Mouse (Mus musculus): ENCODE measurements at regions not wholly inside any gene's neighbourhood (a gene's known extent, or its start where the extent isn't known, plus 50 kb on each side); places are given as distances from the start of the nearest gene placed in this dataset.

- Histone ChIP-seq H3K9ac (ENCODE audit: low read length) (no peak overlapping the region), H3K4me2 (ENCODE audit: low read depth, severe bottlenecking) (no peak overlapping the region), H3K4me3 (ENCODE audit: low read depth, low read length) (no peak overlapping the region), H3K4me1 (ENCODE audit: control insufficient read depth, insufficient read depth, low read length) (no peaks in the 10 kb centered on the region), H3K27me3 (ENCODE audit: control insufficient read depth, insufficient read depth, low read length) (no peaks in the 10 kb centered on the region), H3K9me3 (ENCODE audit: control insufficient read depth, low read length) (no peaks in the 10 kb centered on the region), H3K27ac (replicated peaks; ENCODE audit: low read depth, low read length) (no peak overlapping the region), H3K36me3 (ENCODE audit: control insufficient read depth, insufficient read depth, low read length) (no peaks in the 10 kb centered on the region)
- ATAC-seq (ENCODE audit: insufficient number of reproducible peaks, low FRiP score, low TSS enrichment, low read depth): no peak
- 89% methylated on average over 2 of the region's 2 CpGs for WGBS
- no peak for DNase-seq (ENCODE audit: low spot score)
Observed at GRCm38 (mm10) chr11:86430287-86430686, 54.2 kb upstream of the Rnft1 start.

GRCm38 (mm10) chr11:86431550-86431949 is 52.9 kb upstream of the Rnft1 start:
- Histone ChIP-seq H3K36me3 (ENCODE audit: control insufficient read depth, insufficient read depth, low read length) (no peaks in the 10 kb centered on the region), H3K9me3 (ENCODE audit: control insufficient read depth, low read length) (no peaks in the 10 kb centered on the region), H3K27me3 (ENCODE audit: control insufficient read depth, insufficient read depth, low read length) (no peaks in the 10 kb centered on the region), H3K4me1 (ENCODE audit: control insufficient read depth, insufficient read depth, low read length) (no peaks in the 10 kb centered on the region), H3K4me2 (ENCODE audit: low read depth, severe bottlenecking) (no peak overlapping the region), H3K27ac (replicated peaks; ENCODE audit: low read depth, low read length) (no peak overlapping the region), H3K4me3 (ENCODE audit: low read depth, low read length) (no peak overlapping the region), H3K9ac (ENCODE audit: low read length) (no peak overlapping the region)
- DNase-seq (ENCODE audit: low spot score): no peak
- WGBS: 83% methylated on average over 5 of the region's 5 CpGs
- no peak for ATAC-seq (ENCODE audit: insufficient number of reproducible peaks, low FRiP score, low TSS enrichment, low read depth)

GRCm38 (mm10) chr11:86434106-86434505 is 50.4 kb upstream of the Rnft1 start:
- Histone ChIP-seq H3K4me1 (ENCODE audit: control insufficient read depth, insufficient read depth, low read length) (no peaks in the 10 kb centered on the region), H3K27me3 (ENCODE audit: control insufficient read depth, insufficient read depth, low read length) (no peaks in the 10 kb centered on the region), H3K4me3 (ENCODE audit: low read depth, low read length) (no peak overlapping the region), H3K9ac (ENCODE audit: low read length) (no peak overlapping the region), H3K27ac (replicated peaks; ENCODE audit: low read depth, low read length) (no peak overlapping the region), H3K36me3 (ENCODE audit: control insufficient read depth, insufficient read depth, low read length) (no peaks in the 10 kb centered on the region), H3K4me2 (ENCODE audit: low read depth, severe bottlenecking) (no peak overlapping the region), H3K9me3 (ENCODE audit: control insufficient read depth, low read length) (no peaks in the 10 kb centered on the region)
- ATAC-seq (ENCODE audit: insufficient number of reproducible peaks, low FRiP score, low TSS enrichment, low read depth): no peak
- DNase-seq (ENCODE audit: low spot score): no peak
- WGBS: 65% methylated on average over 8 of the region's 8 CpGs
